17 mouse cellular contexts compared by ENCODE assay signal in genomic region chr2:23070491-23070890, GRCm38 (mm10). TPM values are rescaled to one million over a fixed set of nuclear protein-coding genes. Genes with fewer than 3 reads are reported as not detected.
DNase-seq lines count a peak whose midpoint lies in the region; ATAC-seq and TF ChIP-seq lines count a peak whose summit lies in the region.
"Had no signal": no experiment of that assay in that cellular context is flagged by ENCODE, and none has a peak within 500 bp of the region (broad histone marks: within the 10 kb centered on the region; RNA-seq: fewer than 3 reads in every experiment).

No protein-coding gene starts in this region.

- no peaks in the 10 kb centered on the region for H3K9me3 ChIP-seq in hindbrain, embryonic 13.5 days
- no peaks in the 10 kb centered on the region for H3K9me3 ChIP-seq in hindbrain, embryonic 10.5 days
- no peaks in the 10 kb centered on the region for H3K9me3 ChIP-seq in megakaryocyte, embryonic 14.5 days
- H3K9me3 ChIP-seq: embryonic facial prominence, embryonic 12.5 days; heart, embryonic 12.5 days had no signal

- no peak for ATAC-seq in hindbrain, embryonic 13.5 days (ENCODE audit: low FRiP score)
- no peak for ATAC-seq in megakaryocyte, adult 5-6 weeks (ENCODE audit: poor library complexity, severe bottlenecking)
- ATAC-seq: activated CD4-positive, CD25-positive, alpha-beta regulatory T cell, adult 4 months; forebrain, embryonic 16.5 days; intestine, embryonic 16.5 days; Patski had no signal

- no peaks in the 10 kb centered on the region for H3K27me3 ChIP-seq in cerebellum, adult 2 months (ENCODE audit: control insufficient read depth, insufficient read depth, low read length)
- H3K27me3 ChIP-seq in hindbrain, embryonic 13.5 days = no peaks in the 10 kb centered on the region
- H3K27me3 ChIP-seq in hindbrain, embryonic 10.5 days (ENCODE audit: insufficient read depth, poor library complexity, severe bottlenecking) = no peaks in the 10 kb centered on the region
- no peaks in the 10 kb centered on the region for H3K27me3 ChIP-seq in megakaryocyte, embryonic 14.5 days (replicated peaks)
- H3K27me3 ChIP-seq: embryonic facial prominence, embryonic 12.5 days; heart, embryonic 12.5 days; Patski had no signal

- TF ChIP-seq CTCF in cerebellum, adult 2 months (IDR thresholded peaks at IDR 0.05; ENCODE audit: borderline replicate concordance, insufficient read depth, low read depth, low read length) = no peak

- no peak overlapping the region for H3K4me3 ChIP-seq in cerebellum, adult 2 months (replicated peaks; ENCODE audit: insufficient read depth, low read depth, low read length)
- H3K4me3 ChIP-seq in hindbrain, embryonic 13.5 days = no peak overlapping the region
- H3K4me3 ChIP-seq in hindbrain, embryonic 10.5 days = no peak overlapping the region
- H3K4me3 ChIP-seq in megakaryocyte, embryonic 14.5 days (replicated peaks) = peak overlapping the region; percentile 17

- peaks cover 13% of the 10 kb centered on the region for H3K36me3 ChIP-seq in hindbrain, embryonic 13.5 days
- H3K36me3 ChIP-seq in hindbrain, embryonic 10.5 days = peaks cover 17% of the 10 kb centered on the region; the same call in 1 of the 2 replicates
- H3K36me3 ChIP-seq in megakaryocyte, embryonic 14.5 days (replicated peaks; ENCODE audit: low read length) = peaks cover 33% of the 10 kb centered on the region

- no peak overlapping the region for H3K9ac ChIP-seq in hindbrain, embryonic 13.5 days
- H3K9ac ChIP-seq: embryonic facial prominence, embryonic 12.5 days; heart, embryonic 12.5 days had no signal

- 60% methylated on average over 2 of the region's 2 CpGs for WGBS in cerebellum, adult 2 months
- WGBS in hindbrain, embryonic 13.5 days = 99% methylated on average over 2 of the region's 2 CpGs
- 98% methylated on average over 2 of the region's 2 CpGs for WGBS in hindbrain, embryonic 10.5 days

- H3K4me1 ChIP-seq in cerebellum, adult 2 months (ENCODE audit: control insufficient read depth, insufficient read depth, low read length) = no peaks in the 10 kb centered on the region
- H3K4me1 ChIP-seq in hindbrain, embryonic 13.5 days (replicated peaks) = peaks cover 13% of the 10 kb centered on the region
- H3K4me1 ChIP-seq in hindbrain, embryonic 10.5 days (replicated peaks) = peaks cover 9% of the 10 kb centered on the region; the same call in 1 of the 2 replicates
- H3K4me1 ChIP-seq in megakaryocyte, embryonic 14.5 days = peaks cover 17% of the 10 kb centered on the region
- H3K4me1 ChIP-seq: embryonic facial prominence, embryonic 12.5 days; heart, embryonic 12.5 days had no signal

- no peak for TF ChIP-seq POLR2A in cerebellum, adult 2 months (IDR thresholded peaks at IDR 0.05; ENCODE audit: borderline replicate concordance, insufficient read depth, low read length)

- no peak overlapping the region for H3K27ac ChIP-seq in cerebellum, adult 2 months (ENCODE audit: insufficient read depth, low read length)
- no peak overlapping the region for H3K27ac ChIP-seq in hindbrain, embryonic 13.5 days
- H3K27ac ChIP-seq in hindbrain, embryonic 10.5 days = no peak overlapping the region
- H3K27ac ChIP-seq: embryonic facial prominence, embryonic 12.5 days had no signal

- H3K4me2 ChIP-seq in hindbrain, embryonic 13.5 days = 0 out of 2 replicates have a peak overlapping the region, but pooled peaks have one; percentile 13
- H3K4me2 ChIP-seq: heart, embryonic 12.5 days had no signal

- peak; percentile 22 for DNase-seq in cerebellum, adult 11-12 months
- no peak for DNase-seq in cerebellum, adult 2 months
- no peak for DNase-seq in hindbrain, embryonic 10.5 days (ENCODE audit: low spot score)
- peak; percentile 40 for DNase-seq in gonadal fat pad, adult 2 months (ENCODE audit: low read depth)
- DNase-seq in lung, postnatal 4 days = no peak
- DNase-seq: adrenal gland, postnatal 36 days; cerebellum, postnatal 10 days; gastrocnemius, postnatal 10 days had no signal

RNA-seq across cellular contexts. Expression of gene Acbd5, which starts 2.5 kb away (rescaled TPM):
- polyA plus RNA-seq in cerebellum, adult 2 months (2012; rRNA removed) = 49.1 and 53.8 TPM in 2 replicates
- polyA plus RNA-seq in hindbrain, embryonic 13.5 days (2015; fragmentation: Nextera tagmentation; extraction: Ambion mirVana) = 76.8 and 84.6 TPM in 2 replicates
- polyA plus RNA-seq in hindbrain, embryonic 10.5 days (2016; fragmentation: Nextera tagmentation; extraction: Ambion mirVana) = 36.5 and 38.8 TPM in 2 replicates
- polyA plus RNA-seq in megakaryocyte, embryonic 14.5 days (2012; ENCODE audit: insufficient read depth, low replicate concordance) = 3.2 TPM in 1 of 2 replicates, not detected in the other
- 28.8 and 31.7 TPM in 2 replicates for total RNA-seq in megakaryocyte, adult 5-6 weeks (2015)
- 47.4 and 48.7 TPM in 2 replicates for total RNA-seq in megakaryocyte, adult 5-6 weeks (2017)
- polyA plus RNA-seq in gonadal fat pad, adult 2 months (2012; rRNA removed) = 7.5 and 14.0 TPM in 2 replicates

RNA-seq across cellular contexts. Expression of gene Abi1, which starts 30.4 kb away (rescaled TPM):
- polyA plus RNA-seq in cerebellum, adult 2 months (2012; rRNA removed) = 104 and 114 TPM in 2 replicates
- polyA plus RNA-seq in hindbrain, embryonic 13.5 days (2015; fragmentation: Nextera tagmentation; extraction: Ambion mirVana) = 51.8 and 52.9 TPM in 2 replicates
- 33.6 and 36.8 TPM in 2 replicates for polyA plus RNA-seq in hindbrain, embryonic 10.5 days (2016; fragmentation: Nextera tagmentation; extraction: Ambion mirVana)
- 61.8 and 70.5 TPM in 2 replicates for polyA plus RNA-seq in megakaryocyte, embryonic 14.5 days (2012; ENCODE audit: insufficient read depth, low replicate concordance)
- total RNA-seq in megakaryocyte, adult 5-6 weeks (2015) = 144 TPM in 2 replicates
- 185 and 235 TPM in 2 replicates for total RNA-seq in megakaryocyte, adult 5-6 weeks (2017)
- 92.9 and 93.3 TPM in 2 replicates for polyA plus RNA-seq in gonadal fat pad, adult 2 months (2012; rRNA removed)

Comparison
In these comparisons a context has a peak if more than half of its experiments do, and no peak if none do; other contexts are left out.
1. DNase-seq: peak in cerebellum, adult 11-12 months (single experiment) and gonadal fat pad, adult 2 months (single experiment); none in cerebellum, adult 2 months (0 of 2), hindbrain, embryonic 10.5 days (single experiment) and lung, postnatal 4 days (0 of 2).